Mouse (Mus musculus) myocyte (in vitro differentiated cells): ENCODE data around the gene Pcid2. TPM values are rescaled to one million over a fixed set of nuclear protein-coding genes. Genes with fewer than 3 reads are reported as not detected.

ENCODE experiments used
- H3K27me3 ChIP-seq: one replicate; pipeline ENCODE4 v1.6.1; 2011; ENCODE audit not compliant: control insufficient read depth, insufficient read depth, insufficient read length
- H3K36me3 ChIP-seq: one replicate; pipeline ENCODE4 v1.6.1; 2011; ENCODE audit not compliant: control insufficient read depth, insufficient read depth
- H3K4me2 ChIP-seq: one replicate; pipeline ENCODE4 v1.6.1; 2011; ENCODE audit warnings: low read depth, control low read depth
- H3K4me3 ChIP-seq: one replicate; pipeline ENCODE4 v1.5.1; 2011; ENCODE audit warnings: mild to moderate bottlenecking, control low read depth, moderate library complexity
- H3K79me2 ChIP-seq: one replicate; pipeline ENCODE4 v1.6.1; 2011; ENCODE audit not compliant: control insufficient read depth, insufficient read depth
- H3ac ChIP-seq: one replicate; pipeline ENCODE4 v1.6.1; 2011; ENCODE audit not compliant: control insufficient read depth, insufficient read length
- CEBPB ChIP-seq: IDR thresholded peaks from 2 replicates; pipeline ENCODE4 v1.6.1; 2011; ENCODE audit warnings: mild to moderate bottlenecking, moderate library complexity; ENCODE audit not compliant: poor library complexity, insufficient read depth, severe bottlenecking
- E2F4 ChIP-seq: IDR thresholded peaks from one replicate; pipeline ENCODE4 v1.6.1; 2011; ENCODE audit warnings: mild to moderate bottlenecking, control low read depth, moderate library complexity; ENCODE audit not compliant: insufficient read depth
- MAX ChIP-seq: IDR thresholded peaks from one replicate; pipeline ENCODE4 v1.6.1; 2011; ENCODE audit warnings: low read depth, mild to moderate bottlenecking, control low read depth
- MYOD1 ChIP-seq, 3 experiments: IDR thresholded peaks; one replicate each; pipeline ENCODE4 v1.6.1; 2011; ENCODE audit warnings: control low read depth in 2 of 3, low read depth in 2 of 3, mild to moderate bottlenecking in 2 of 3, moderate library complexity in 1 of 3; ENCODE audit not compliant: insufficient read length in 2 of 3, control insufficient read depth in 1 of 3
- MYOG ChIP-seq, 3 experiments: IDR thresholded peaks; one replicate each; pipeline ENCODE4 v1.6.1; 2011; ENCODE audit warnings: control low read depth in 2 of 3, low read depth in 2 of 3, mild to moderate bottlenecking in 2 of 3; ENCODE audit not compliant: insufficient read length in 2 of 3, control insufficient read depth in 1 of 3, insufficient read depth in 1 of 3
- POLR2A ChIP-seq: IDR thresholded peaks from one replicate; pipeline ENCODE4 v1.6.1; 2011; ENCODE audit warnings: low read depth, mild to moderate bottlenecking, control low read depth, moderate library complexity; ENCODE audit not compliant: insufficient read length
- POLR2AphosphoS2 ChIP-seq: IDR thresholded peaks from one replicate; pipeline ENCODE4 v1.6.1; 2011; ENCODE audit warnings: low read depth, control low read depth; ENCODE audit not compliant: insufficient read length
- REST ChIP-seq: IDR thresholded peaks from one replicate; pipeline ENCODE4 v1.6.1; 2011; ENCODE audit warnings: mild to moderate bottlenecking, control low read depth, moderate library complexity; ENCODE audit not compliant: insufficient read depth, insufficient read length
- SRF ChIP-seq: IDR thresholded peaks from one replicate; pipeline ENCODE4 v1.6.1; 2011; ENCODE audit warnings: low read depth; ENCODE audit not compliant: control insufficient read depth, insufficient read length
- TCF12 ChIP-seq: IDR thresholded peaks from one replicate; pipeline ENCODE4 v1.6.1; 2011; ENCODE audit warnings: mild to moderate bottlenecking, control low read depth; ENCODE audit not compliant: poor library complexity, insufficient read depth, severe bottlenecking
- TCF3 ChIP-seq: IDR thresholded peaks from one replicate; pipeline ENCODE4 v1.6.1; 2011; ENCODE audit warnings: low read depth, control low read depth; ENCODE audit not compliant: insufficient read length
- USF1 ChIP-seq: IDR thresholded peaks from one replicate; pipeline ENCODE4 v1.6.1; 2011; ENCODE audit warnings: low read depth, mild to moderate bottlenecking, control low read depth, moderate library complexity
- polyA plus RNA-seq: library from polyadenylated mRNA; unstranded; fragments of >200 nt; fragmentation: generic; extraction: Trizol; gene quantifications from one replicate; pipeline ENCODE4 v1.2.1, GENCODE M21; 2012; ENCODE audit warnings: missing spikeins

Gene Pcid2
- polyA plus RNA-seq, 1 experiment, result 19.5 TPM

- Histone ChIP-seq H3ac (no peak overlapping the region), H3K4me2 (no peak overlapping the region), H3K79me2 (no peaks in the 10 kb centered on the region), H3K4me3 (no peak overlapping the region), H3K27me3 (peaks cover 38% of the 10 kb centered on the region), H3K36me3 (no peaks in the 10 kb centered on the region)
- no peak for TF ChIP-seq MAX
- no peak for TF ChIP-seq REST
- TF ChIP-seq E2F4, result no peak
- no peak for TF ChIP-seq SRF
Observed at GRCm38 (mm10) chr8:13063112-13063511, 42.1 kb downstream of the Pcid2 start.

DNA sequence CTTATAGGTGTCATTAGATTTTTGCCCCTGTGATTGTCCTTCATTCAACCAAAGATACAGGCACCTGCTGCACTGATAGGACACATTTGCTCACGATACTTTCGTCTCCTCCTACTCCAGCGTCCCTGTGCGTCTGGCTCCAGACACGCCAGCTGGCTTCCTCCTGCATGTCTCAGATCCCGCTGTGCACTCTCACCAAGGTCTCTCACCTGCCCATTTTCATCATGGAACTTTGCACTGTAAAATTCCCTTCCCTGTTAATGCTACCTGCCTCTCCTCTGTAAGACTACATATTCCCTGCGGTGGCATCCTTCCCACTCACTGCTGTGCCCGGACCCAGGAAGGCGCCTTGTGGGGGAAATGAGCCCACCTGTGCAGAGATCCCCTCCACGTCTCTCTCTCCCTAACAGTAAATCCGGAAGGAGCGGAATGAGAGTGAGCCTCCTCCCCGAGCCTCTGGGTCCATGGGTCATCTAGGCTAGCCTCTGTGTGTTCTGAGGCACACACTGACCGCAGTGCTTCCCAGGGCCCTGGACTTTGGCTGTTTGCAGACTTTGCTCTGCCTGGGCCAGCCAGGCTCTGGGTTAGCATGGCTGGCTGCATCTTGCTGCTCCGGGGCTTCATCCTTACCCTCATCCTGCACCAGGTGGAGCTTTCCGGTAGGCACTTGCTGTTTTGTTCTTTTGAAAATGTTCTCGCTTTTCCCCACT, 44.7 kb downstream of the Pcid2 start, which contains the start of gene Proz:
Gene Proz, plus strand, starts transcription at position 474 of the 710 bp plus-strand sequence.
- Histone ChIP-seq H3K4me3 (no peak within 1 kb of the TSS), H3K36me3 (no peaks in the 10 kb centered on the region), H3K27me3 (peaks cover 56% of the 10 kb centered on the region), H3ac (no peak within 1 kb of the TSS), H3K4me2 (no peak within 1 kb of the TSS), H3K79me2 (no peaks in the 10 kb centered on the region)
- TF ChIP-seq USF1 (no peak), CEBPB (no peak), TCF3 (no peak), MYOG (IDR thresholded peaks at IDR 0.05; ENCODE audit: control insufficient read depth in 1 of 3, insufficient read depth in 1 of 3, insufficient read length in 2 of 3, low read depth in 2 of 3) (no peak), REST (no peak), POLR2A (no peak), E2F4 (no peak), MYOD1 (IDR thresholded peaks at IDR 0.05; ENCODE audit: control insufficient read depth in 1 of 3, insufficient read length in 2 of 3, low read depth in 2 of 3) (no peak), MAX (no peak), POLR2AphosphoS2 (no peak), TCF12 (no peak), SRF (no peak)

DNA sequence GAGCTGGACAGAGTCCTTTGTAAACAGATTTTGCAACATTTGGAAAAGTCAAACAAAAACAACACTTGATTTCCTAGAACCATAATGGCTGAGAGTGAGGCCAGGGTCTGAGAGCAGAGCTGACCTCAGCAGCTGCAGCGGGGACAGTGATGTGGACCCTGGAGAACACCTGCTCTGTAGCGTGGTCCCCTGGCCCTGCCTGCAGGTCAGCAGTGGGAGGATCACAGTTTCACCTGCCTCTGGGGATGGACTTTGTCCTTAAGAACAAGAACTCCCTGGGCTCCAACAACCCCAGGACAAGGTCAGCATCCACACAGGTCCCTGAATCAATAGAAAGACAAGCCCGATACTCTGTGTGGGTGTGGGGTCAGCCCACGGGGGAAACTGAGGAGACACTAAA, 47.9 kb downstream of the Pcid2 start:
- H3K79me2 ChIP-seq, result no peaks in the 10 kb centered on the region
- no peak overlapping the region for H3K4me2 ChIP-seq
- no peak for TF ChIP-seq MYOD1 (IDR thresholded peaks at IDR 0.05; ENCODE audit: control insufficient read depth in 1 of 3, insufficient read length in 2 of 3, low read depth in 2 of 3)
- TF ChIP-seq CEBPB, result no peak
- no peak for TF ChIP-seq MYOG (IDR thresholded peaks at IDR 0.05; ENCODE audit: control insufficient read depth in 1 of 3, insufficient read depth in 1 of 3, insufficient read length in 2 of 3, low read depth in 2 of 3)
- TF ChIP-seq POLR2A, result no peak
- no peak for TF ChIP-seq USF1
- no peak for TF ChIP-seq TCF3
- no peak for TF ChIP-seq SRF
- no peak for TF ChIP-seq POLR2AphosphoS2
- TF ChIP-seq TCF12, result no peak
- H3K4me3 ChIP-seq, result no peak overlapping the region
- no peak overlapping the region for H3ac ChIP-seq
- H3K36me3 ChIP-seq, result no peaks in the 10 kb centered on the region
- H3K27me3 ChIP-seq, result peaks cover 68% of the 10 kb centered on the region

DNA sequence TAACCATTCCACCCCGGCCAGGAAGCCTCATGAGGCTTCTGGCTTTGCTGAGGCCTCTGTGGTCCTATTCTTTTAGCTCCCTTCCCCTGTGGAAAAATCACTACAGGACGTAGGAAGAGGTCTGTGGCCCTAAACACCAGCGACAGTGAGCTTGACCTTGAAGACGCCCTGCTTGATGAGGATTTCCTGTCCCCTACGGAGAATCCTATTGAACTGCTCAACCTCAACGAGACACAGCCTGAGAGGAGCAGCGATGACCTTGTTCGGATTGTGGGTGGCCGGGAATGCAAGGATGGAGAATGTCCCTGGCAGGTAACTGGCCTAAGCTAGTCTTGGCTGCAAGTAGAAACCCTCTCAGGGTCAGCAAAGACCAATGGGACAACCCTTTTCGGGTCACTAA, 54.7 kb downstream of the Pcid2 start:
- Histone ChIP-seq H3K36me3 (no peaks in the 10 kb centered on the region), H3K27me3 (peaks cover 60% of the 10 kb centered on the region), H3ac (no peak overlapping the region), H3K4me2 (no peak overlapping the region), H3K79me2 (no peaks in the 10 kb centered on the region), H3K4me3 (no peak overlapping the region)
- TF ChIP-seq TCF12 (no peak), MYOG (IDR thresholded peaks at IDR 0.05; ENCODE audit: control insufficient read depth in 1 of 3, insufficient read depth in 1 of 3, insufficient read length in 2 of 3, low read depth in 2 of 3) (no peak), SRF (no peak), CEBPB (no peak), MAX (no peak), POLR2AphosphoS2 (no peak), USF1 (no peak), REST (no peak), E2F4 (no peak), POLR2A (no peak), MYOD1 (IDR thresholded peaks at IDR 0.05; ENCODE audit: control insufficient read depth in 1 of 3, insufficient read length in 2 of 3, low read depth in 2 of 3) (no peak), TCF3 (no peak)

- peaks cover 43% of the 10 kb centered on the region for H3K27me3 ChIP-seq
- no peak overlapping the region for H3K4me3 ChIP-seq
- H3K4me2 ChIP-seq, result no peak overlapping the region
- no peak overlapping the region for H3ac ChIP-seq
- H3K36me3 ChIP-seq, result no peaks in the 10 kb centered on the region
- H3K79me2 ChIP-seq, result no peaks in the 10 kb centered on the region
- TF ChIP-seq MYOD1 (IDR thresholded peaks at IDR 0.05; ENCODE audit: control insufficient read depth in 1 of 3, insufficient read length in 2 of 3, low read depth in 2 of 3) (no peak), MAX (no peak), POLR2A (no peak), MYOG (IDR thresholded peaks at IDR 0.05; ENCODE audit: control insufficient read depth in 1 of 3, insufficient read depth in 1 of 3, insufficient read length in 2 of 3, low read depth in 2 of 3) (no peak), CEBPB (no peak), TCF12 (no peak), TCF3 (no peak), SRF (no peak), POLR2AphosphoS2 (no peak), E2F4 (no peak), USF1 (no peak), REST (no peak)
Observed at GRCm38 (mm10) chr8:13047652-13048051, 57.6 kb downstream of the Pcid2 start.
